Mouse (Mus musculus): ENCODE measurements around the gene Ccr1. TPM values are rescaled to one million over a fixed set of nuclear protein-coding genes. Genes with fewer than 3 reads are reported as not detected.

Gene Ccr1
- total RNA-seq (2014; rRNA removed) (0.21 and 0.86 TPM in 2 replicates), polyA plus RNA-seq (2015; fragmentation: Nextera tagmentation; extraction: Ambion mirVana) (0.63 and 0.66 TPM in 2 replicates)

DNA sequence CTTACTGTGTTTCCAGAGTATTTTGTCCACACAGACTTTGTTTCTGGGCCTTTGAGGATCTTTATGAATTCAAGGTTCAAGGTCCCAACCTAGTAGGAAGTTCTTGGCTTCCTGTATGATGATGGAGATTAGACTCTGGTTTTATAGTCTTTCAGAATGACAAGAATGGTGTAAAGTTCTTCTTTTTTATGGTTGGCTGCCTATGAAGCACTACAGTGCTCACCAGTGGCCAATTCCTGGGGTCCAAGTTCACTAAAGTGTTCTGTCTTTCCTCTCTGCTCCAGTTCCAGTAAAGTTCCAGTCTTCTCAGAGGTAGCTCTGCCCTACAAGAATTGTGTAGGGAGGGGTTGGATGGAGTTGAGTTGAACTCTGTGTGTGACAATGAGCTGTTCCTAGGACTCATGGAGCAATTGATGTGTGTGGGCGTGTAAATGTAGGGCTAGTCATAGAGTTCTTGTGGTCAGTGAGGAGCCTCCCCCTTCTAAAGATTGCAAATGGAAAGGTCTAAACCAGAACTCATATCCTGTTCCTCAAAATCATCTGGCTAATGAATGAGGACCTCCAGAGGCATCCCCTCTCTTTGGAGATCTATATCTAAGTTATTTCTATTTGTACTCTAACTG, at the start of gene Ccr1:
Gene Ccr1, minus strand, starts transcription at position 403 of the 623 bp plus-strand sequence.
- 81% methylated on average over 1 of the region's 1 CpGs for whole genome bisulfite sequencing
- no peaks in the 10 kb centered on the region for H3K27me3 ChIP-seq (ENCODE audit: insufficient read depth, low read length)
- no peaks in the 10 kb centered on the region for H3K9me3 ChIP-seq (ENCODE audit: low read length)
- no peak within 1 kb of the TSS for H3K4me3 ChIP-seq (ENCODE audit: low read length)
- no peak within 1 kb of the TSS for H3K9ac ChIP-seq (replicated peaks; ENCODE audit: low read length)
- no peak within 1 kb of the TSS for H3K27ac ChIP-seq
- no peak for DNase-seq (ENCODE audit: low spot score)
- no peaks in the 10 kb centered on the region for H3K36me3 ChIP-seq (ENCODE audit: insufficient read depth, low read length)
- no peaks in the 10 kb centered on the region for H3K4me1 ChIP-seq (ENCODE audit: insufficient read depth, low read length)
- no peak for TF ChIP-seq CTCF (IDR thresholded peaks at IDR 0.05; ENCODE audit: low read depth)
- no peak within 1 kb of the TSS for H3K4me2 ChIP-seq (ENCODE audit: low read depth, low read length)
- no peak for ATAC-seq

GRCm38 (mm10) chr9:124016048-124016447, 47.6 kb upstream of the Ccr1 start:
- Histone ChIP-seq H3K4me3 (ENCODE audit: low read length) (no peak overlapping the region), H3K9ac (replicated peaks; ENCODE audit: low read length) (no peak overlapping the region), H3K4me2 (ENCODE audit: low read depth, low read length) (no peak overlapping the region), H3K27ac (no peak overlapping the region), H3K4me1 (ENCODE audit: insufficient read depth, low read length) (no peaks in the 10 kb centered on the region), H3K9me3 (ENCODE audit: low read length) (no peaks in the 10 kb centered on the region), H3K27me3 (ENCODE audit: insufficient read depth, low read length) (no peaks in the 10 kb centered on the region), H3K36me3 (ENCODE audit: insufficient read depth, low read length) (no peaks in the 10 kb centered on the region)
- WGBS = 77% methylated on average over 2 of the region's 2 CpGs
- no peak for ATAC-seq
- TF ChIP-seq CTCF (IDR thresholded peaks at IDR 0.05; ENCODE audit: low read depth) = no peak
- no peak for DNase-seq (ENCODE audit: low spot score)

GRCm38 (mm10) chr9:124014985-124015652, 46.6 kb upstream of the Ccr1 start:
- Histone ChIP-seq H3K27me3 (ENCODE audit: insufficient read depth, low read length) (no peaks in the 10 kb centered on the region), H3K9me3 (ENCODE audit: low read length) (no peaks in the 10 kb centered on the region), H3K9ac (replicated peaks; ENCODE audit: low read length) (no peak overlapping the region), H3K27ac (no peak overlapping the region), H3K4me3 (ENCODE audit: low read length) (no peak overlapping the region), H3K4me2 (ENCODE audit: low read depth, low read length) (no peak overlapping the region), H3K4me1 (ENCODE audit: insufficient read depth, low read length) (no peaks in the 10 kb centered on the region), H3K36me3 (ENCODE audit: insufficient read depth, low read length) (no peaks in the 10 kb centered on the region)
- ATAC-seq (no peak), DNase-seq (ENCODE audit: low spot score) (no peak)
- TF ChIP-seq CTCF (IDR thresholded peaks at IDR 0.05; ENCODE audit: low read depth) = no peak
- WGBS = 79% methylated on average over 2 of the region's 2 CpGs

- H3K4me1 ChIP-seq (ENCODE audit: insufficient read depth, low read length) = no peaks in the 10 kb centered on the region
- H3K27ac ChIP-seq = no peak overlapping the region
- H3K4me3 ChIP-seq (ENCODE audit: low read length) = no peak overlapping the region
- ATAC-seq (no peak), DNase-seq (ENCODE audit: low spot score) (no peak)
- 92% methylated on average over 3 of the region's 3 CpGs for WGBS
- no peak overlapping the region for H3K4me2 ChIP-seq (ENCODE audit: low read depth, low read length)
- no peak for TF ChIP-seq CTCF (IDR thresholded peaks at IDR 0.05; ENCODE audit: low read depth)
- no peak overlapping the region for H3K9ac ChIP-seq (replicated peaks; ENCODE audit: low read length)
- no peaks in the 10 kb centered on the region for H3K36me3 ChIP-seq (ENCODE audit: insufficient read depth, low read length)
- H3K9me3 ChIP-seq (ENCODE audit: low read length) = no peaks in the 10 kb centered on the region
- no peaks in the 10 kb centered on the region for H3K27me3 ChIP-seq (ENCODE audit: insufficient read depth, low read length)
Measured at GRCm38 (mm10) chr9:124013270-124013669, 44.8 kb upstream of the Ccr1 start.

GRCm38 (mm10) chr9:124012691-124013090, 44.2 kb upstream of the Ccr1 start:
- H3K4me2 ChIP-seq (ENCODE audit: low read depth, low read length) = no peak overlapping the region
- H3K9me3 ChIP-seq (ENCODE audit: low read length) = no peaks in the 10 kb centered on the region
- no peaks in the 10 kb centered on the region for H3K36me3 ChIP-seq (ENCODE audit: insufficient read depth, low read length)
- no peak overlapping the region for H3K27ac ChIP-seq
- H3K4me1 ChIP-seq (ENCODE audit: insufficient read depth, low read length) = no peaks in the 10 kb centered on the region
- TF ChIP-seq CTCF (IDR thresholded peaks at IDR 0.05; ENCODE audit: low read depth) = no peak
- WGBS = 76% methylated on average over 2 of the region's 2 CpGs
- DNase-seq (ENCODE audit: low spot score) (no peak), ATAC-seq (no peak)
- no peak overlapping the region for H3K4me3 ChIP-seq (ENCODE audit: low read length)
- H3K9ac ChIP-seq (replicated peaks; ENCODE audit: low read length) = no peak overlapping the region
- no peaks in the 10 kb centered on the region for H3K27me3 ChIP-seq (ENCODE audit: insufficient read depth, low read length)

DNA sequence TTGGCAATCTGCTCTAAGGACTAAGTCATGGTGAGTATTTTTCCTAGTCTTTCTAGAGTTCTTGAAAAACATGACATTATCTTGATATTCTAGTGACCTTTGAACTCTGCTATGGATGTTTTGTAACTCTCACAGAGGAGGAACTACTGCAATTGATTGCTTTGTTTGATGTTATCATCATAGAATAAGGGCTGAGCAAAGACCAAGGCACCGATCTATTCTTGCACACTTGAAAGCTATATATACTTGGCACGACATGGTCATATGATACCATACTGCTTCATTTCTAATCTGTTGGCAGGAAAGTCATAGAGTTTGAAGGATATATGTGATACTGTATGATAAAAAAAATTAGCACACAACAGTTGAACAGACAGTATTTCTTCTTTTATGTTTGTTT, 31.3 kb upstream of the Ccr1 start:
- H3K4me3 ChIP-seq (ENCODE audit: low read length) = no peak overlapping the region
- 92% methylated on average over 2 of the region's 2 CpGs for WGBS
- H3K27me3 ChIP-seq (ENCODE audit: insufficient read depth, low read length) = no peaks in the 10 kb centered on the region
- H3K9me3 ChIP-seq (ENCODE audit: low read length) = no peaks in the 10 kb centered on the region
- DNase-seq (ENCODE audit: low spot score) = no peak
- no peak for ATAC-seq
- no peak overlapping the region for H3K4me2 ChIP-seq (ENCODE audit: low read depth, low read length)
- H3K27ac ChIP-seq = no peak overlapping the region
- H3K36me3 ChIP-seq (ENCODE audit: insufficient read depth, low read length) = no peaks in the 10 kb centered on the region
- TF ChIP-seq CTCF (IDR thresholded peaks at IDR 0.05; ENCODE audit: low read depth) = no peak
- no peak overlapping the region for H3K9ac ChIP-seq (replicated peaks; ENCODE audit: low read length)
- no peaks in the 10 kb centered on the region for H3K4me1 ChIP-seq (ENCODE audit: insufficient read depth, low read length)

- Histone ChIP-seq H3K27ac (no peak overlapping the region), H3K36me3 (ENCODE audit: insufficient read depth, low read length) (no peaks in the 10 kb centered on the region), H3K27me3 (ENCODE audit: insufficient read depth, low read length) (no peaks in the 10 kb centered on the region), H3K4me1 (ENCODE audit: insufficient read depth, low read length) (no peaks in the 10 kb centered on the region), H3K9me3 (ENCODE audit: low read length) (no peaks in the 10 kb centered on the region), H3K4me2 (ENCODE audit: low read depth, low read length) (no peak overlapping the region), H3K9ac (replicated peaks; ENCODE audit: low read length) (no peak overlapping the region), H3K4me3 (ENCODE audit: low read length) (no peak overlapping the region)
- TF ChIP-seq CTCF (IDR thresholded peaks at IDR 0.05; ENCODE audit: low read depth) = no peak
- ATAC-seq (no peak), DNase-seq (ENCODE audit: low spot score) (no peak)
- WGBS = 75% methylated on average over 3 of the region's 3 CpGs
Measured at GRCm38 (mm10) chr9:123997719-123998118, 29.2 kb upstream of the Ccr1 start.

All from hindbrain, postnatal 0 days (tissue).